Mouse (Mus musculus) adrenal gland, adult 2 months (tissue): ENCODE data around the gene Kcng4. TPM values are rescaled to one million over a fixed set of nuclear protein-coding genes. Genes with fewer than 3 reads are reported as not detected.

ENCODE experiments used
- DNase-seq: peaks from one replicate; pipeline ENCODE4 v3.0.0; 2021
- long read RNA-seq: library from polyadenylated mRNA; stranded (forward); transcript quantifications from one replicate; pipeline ENCODE4 v2.0.0, GENCODE M21; 2021
- polyA plus RNA-seq: library from polyadenylated mRNA; depleted of rRNA; stranded (reverse); fragments of >200 nt; gene quantifications from 2 replicates; pipeline ENCODE4 v1.2.3, GENCODE M21; 2012; rRNA removed
- total RNA-seq, 2 experiments: library from RNA; stranded (reverse); gene quantifications; 2 replicates each; pipeline ENCODE4 v1.2.3; 2021

Gene Kcng4
- total RNA-seq (under 1 TPM; 0.45 to 0.66 TPM), polyA plus RNA-seq (1.2 and 1.6 TPM in 2 replicates)
- long read RNA-seq, partial matches to known transcripts: 0 of 4 reads
- long read RNA-seq, other reads (novel, unspliced or antisense): 1 of 4 reads

DNA sequence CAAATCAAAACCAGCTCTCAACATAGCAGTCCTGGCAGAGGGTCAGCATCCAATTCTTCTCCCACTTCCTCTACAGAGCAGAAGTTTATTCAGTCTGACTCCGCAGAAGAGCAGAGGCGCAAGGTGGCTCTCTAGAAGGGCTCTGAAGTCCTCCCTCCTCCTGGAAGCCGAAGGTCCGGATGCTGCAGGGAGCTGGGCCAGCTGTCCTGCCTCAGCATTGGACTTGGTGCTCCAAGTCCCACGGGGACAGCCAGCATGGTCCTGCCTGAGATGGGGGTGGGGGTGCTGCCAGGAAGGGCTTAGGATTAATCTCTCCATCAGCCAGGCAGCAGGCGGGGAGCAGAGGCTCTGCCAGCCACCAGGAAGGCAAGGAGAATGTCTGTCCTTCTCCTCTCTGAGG, at the start of gene Kcng4:
Kcng4 (minus strand) TSS at position 303 of the 400 bp plus-strand sequence.
- DNase-seq: no peak

DNA sequence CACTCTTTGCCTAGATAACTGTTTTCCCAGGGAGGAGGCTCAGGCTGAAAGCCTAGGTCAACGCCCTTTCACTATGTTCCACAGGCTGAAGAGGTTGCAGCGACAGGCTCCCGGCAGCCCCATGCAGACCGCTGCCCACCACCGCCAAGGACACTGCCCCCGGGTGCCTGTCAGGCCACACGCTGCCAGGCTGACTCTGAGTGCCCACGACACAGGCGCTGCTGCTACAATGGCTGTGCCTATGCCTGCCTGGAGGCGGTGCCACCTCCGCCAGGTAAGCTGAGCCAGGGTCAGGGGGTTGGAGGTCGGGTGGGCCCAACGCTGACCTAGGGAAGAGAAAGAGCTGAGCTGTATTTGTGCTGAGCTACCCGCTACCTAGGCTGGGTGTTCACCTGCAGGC, 43.7 kb upstream of the Kcng4 start:
- DNase-seq: no peak

DNA sequence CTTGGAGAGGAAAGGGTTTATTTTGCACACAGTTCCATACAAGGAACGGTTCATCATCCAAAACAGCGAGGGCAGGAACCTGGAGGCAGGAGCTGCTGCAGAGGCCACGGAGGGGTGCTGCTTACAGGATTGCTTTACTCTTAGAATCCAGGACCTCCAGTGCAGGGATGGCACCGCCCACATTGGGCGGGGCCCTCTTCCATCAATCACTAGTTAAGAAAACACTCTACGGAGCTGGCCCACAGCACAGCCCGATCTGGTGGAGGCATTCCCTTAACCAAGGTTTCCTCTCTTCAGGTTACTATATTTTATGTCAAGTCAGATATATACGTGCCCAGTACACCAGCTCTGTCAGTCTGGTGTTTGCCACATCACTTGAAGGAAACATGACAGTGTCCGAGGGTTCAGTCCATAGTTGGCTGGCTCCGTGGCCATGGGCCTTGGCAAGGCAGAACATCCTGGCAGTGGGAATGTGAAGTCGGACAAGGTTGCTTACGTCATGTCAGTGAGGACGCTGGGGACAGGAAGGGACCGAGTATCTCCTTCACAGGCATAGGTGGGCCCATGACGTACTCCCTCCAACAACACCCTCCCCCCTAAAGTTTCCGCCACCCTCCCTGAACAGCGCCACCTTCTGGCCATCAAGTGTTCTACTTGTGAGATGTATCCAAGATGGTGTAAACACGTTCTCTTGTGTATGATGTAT, 42.8 kb upstream of the Kcng4 start:
- peak; percentile 80 for DNase-seq

DNA sequence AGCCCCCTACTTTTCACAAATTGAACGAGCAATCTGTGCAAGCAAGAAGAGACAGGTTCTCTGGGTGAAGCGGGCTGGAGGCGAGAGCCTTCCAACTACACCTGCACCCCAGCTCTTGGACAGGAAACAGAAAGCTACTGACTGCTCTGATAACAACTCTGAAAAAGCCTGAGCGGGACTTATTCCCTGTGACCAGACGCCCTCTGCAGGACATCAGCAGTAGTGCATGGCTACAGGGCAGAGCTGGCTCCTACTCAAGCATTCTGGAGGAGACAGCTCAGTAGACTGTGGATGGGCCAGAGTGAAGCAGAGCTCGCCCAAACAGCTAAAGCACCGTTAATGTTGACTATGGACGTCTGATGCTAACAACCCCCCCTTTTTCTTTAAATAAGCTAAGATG, 40.9 kb upstream of the Kcng4 start:
- DNase-seq: peak; percentile 92

DNA sequence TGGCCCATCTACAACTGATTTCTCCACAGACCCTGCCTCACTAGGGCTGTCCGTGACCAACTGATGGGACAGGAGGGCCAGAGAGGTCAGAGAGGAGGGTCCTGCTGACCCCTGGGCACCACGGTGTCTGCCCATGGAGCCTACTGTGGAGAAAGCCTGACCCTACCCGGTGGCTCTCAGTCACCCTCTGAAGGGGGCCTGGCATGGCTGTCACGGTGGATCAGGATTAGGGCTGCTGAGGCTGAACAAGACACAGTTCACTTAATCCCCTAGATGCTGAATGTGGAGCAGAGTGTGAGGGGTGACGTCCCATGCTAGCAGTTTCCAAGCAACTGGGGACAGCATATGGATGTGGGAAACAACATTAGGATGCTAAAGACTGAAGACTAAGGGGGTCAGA, 40.0 kb upstream of the Kcng4 start:
- no peak for DNase-seq

DNA sequence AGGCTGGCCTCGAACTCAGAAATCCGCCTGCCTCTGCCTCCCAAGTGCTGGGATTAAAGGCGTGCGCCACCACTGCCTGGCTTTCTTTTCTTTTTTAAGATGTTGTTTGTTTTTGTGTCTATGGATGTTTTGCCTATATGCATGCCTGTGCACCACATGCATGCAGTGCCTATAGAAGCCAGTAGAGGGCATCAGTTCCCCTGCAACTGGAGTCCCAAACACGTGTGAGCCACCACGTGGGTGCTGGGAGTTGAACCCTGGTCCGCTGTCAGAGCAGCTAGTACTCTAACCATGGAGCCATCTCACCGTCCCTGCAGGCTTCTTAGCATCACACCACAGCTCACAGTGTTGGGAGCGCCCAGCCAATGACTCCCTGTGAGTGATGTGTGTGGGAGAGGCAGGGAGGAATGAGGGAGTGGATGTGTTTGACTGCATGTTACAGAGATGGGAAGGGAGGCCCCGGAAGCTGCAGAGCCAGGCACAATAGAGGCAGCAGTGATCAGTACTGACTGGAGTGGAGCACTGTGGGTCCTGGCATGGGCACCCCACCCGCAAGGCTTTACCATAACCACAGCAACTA, 38.6 kb upstream of the Kcng4 start:
- no peak for DNase-seq

DNA sequence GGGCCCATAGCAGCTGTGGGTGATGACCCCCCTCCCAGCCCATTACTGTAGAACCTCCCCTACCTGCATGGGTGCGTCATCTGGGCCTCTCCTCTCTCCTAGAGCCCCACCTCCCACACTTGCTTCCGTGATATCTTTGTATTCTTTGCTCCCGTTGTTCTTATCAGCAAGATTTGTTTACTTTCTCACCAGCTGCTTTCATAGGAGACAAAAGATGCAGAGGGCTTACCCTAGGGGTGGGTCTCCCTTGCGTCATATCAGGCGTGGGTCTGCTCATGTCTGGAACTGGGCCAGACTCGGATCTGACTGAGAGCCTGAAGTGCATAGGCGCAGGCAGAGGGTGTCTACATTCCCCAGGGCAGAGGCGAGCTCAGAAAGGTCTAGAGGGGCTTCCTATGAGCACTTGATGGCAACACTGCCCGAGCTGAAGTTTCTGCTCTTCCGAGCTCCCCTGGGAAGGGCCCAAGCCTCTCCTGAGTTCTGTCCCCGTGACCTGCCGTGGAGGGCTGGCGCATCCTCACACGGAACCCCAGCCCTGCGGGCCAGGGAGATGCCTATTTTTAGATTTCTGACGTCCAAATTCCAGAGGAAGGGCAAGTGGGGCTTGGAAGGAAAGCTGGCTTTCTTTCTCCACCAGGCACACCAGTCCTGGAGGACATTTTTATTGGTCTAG, 35.1 kb upstream of the Kcng4 start:
- DNase-seq: peak; percentile 72

DNA sequence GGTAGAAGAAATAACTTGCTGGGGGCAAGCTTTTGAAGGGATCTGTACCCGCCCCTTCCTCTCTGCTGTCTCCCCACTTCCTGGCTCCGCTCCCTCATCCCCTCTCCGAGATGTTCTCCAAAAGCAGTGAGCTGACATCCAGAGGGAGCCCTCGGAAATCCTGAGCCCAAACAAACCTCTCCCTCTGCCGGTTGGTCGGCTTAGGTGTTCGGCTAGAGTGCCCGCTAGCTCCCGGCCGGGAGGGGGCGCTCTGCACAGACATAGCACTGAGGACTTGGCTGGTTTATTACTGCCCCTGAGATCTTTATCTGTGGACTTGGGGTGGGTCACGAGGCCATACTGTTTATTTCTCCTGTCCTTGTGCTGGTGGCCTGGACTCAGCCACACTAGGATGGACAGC, 33.8 kb upstream of the Kcng4 start:
- DNase-seq: no peak

DNA sequence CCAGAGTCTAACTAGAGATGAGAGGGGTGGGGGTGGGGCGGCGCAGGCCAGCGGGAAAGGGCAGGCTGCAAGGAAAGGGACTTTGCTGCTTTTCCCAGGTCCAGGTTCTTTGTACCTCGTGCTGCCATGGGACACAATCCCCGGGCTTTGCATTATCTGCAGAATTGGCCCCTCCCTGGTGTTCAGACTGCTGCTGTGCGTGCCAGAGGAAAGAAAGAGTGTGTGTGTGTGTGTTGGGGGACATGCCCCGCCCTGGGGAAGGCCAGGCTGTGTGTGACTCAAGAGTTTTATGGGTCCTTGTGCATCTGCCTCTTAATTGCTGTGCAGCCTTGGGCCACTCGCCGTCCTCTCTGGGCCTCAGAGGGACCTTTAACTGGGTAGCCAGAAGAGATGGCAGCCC, 33.0 kb upstream of the Kcng4 start:
- DNase-seq: no peak

DNA sequence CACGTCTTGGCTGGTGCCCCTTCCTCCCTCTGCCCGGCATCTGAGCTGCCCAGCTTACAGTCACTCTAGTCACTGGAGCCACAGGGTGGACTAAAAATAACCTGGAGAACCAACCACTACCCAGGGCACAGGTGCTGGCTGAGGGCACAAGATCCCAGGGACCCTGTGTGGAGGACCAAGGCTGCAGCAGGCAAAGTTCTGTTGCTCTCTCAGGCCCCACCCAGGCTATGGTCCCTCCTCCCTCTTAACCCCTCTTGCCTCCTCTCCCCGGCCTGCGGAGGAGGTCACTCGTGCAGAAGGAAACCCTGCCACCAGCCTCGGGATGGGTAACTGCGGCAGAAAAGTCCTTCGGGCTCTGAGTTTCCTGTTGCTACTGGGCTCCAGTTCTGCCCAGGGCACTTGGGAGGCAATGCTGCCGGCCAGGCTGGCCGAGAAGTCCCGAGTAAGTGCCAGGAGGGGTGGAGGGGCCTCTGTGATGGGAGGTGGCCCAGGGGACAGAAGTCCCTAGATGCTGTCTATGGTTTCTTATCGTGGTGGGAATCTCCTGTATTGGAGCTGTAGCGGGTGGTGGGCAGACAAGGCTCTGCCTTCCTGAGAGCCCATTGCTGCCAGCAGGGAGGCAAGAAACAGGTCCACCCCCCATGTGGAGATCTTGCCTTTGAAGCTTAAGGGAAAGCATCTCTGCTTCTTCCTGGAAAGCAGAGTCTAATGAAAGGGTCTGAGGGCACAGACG, 30.9 kb upstream of the Kcng4 start, which contains the start of gene Wfdc1:
Wfdc1 (plus strand) TSS at position 147 of the 733 bp plus-strand sequence.
- DNase-seq: peak; percentile 47

DNA sequence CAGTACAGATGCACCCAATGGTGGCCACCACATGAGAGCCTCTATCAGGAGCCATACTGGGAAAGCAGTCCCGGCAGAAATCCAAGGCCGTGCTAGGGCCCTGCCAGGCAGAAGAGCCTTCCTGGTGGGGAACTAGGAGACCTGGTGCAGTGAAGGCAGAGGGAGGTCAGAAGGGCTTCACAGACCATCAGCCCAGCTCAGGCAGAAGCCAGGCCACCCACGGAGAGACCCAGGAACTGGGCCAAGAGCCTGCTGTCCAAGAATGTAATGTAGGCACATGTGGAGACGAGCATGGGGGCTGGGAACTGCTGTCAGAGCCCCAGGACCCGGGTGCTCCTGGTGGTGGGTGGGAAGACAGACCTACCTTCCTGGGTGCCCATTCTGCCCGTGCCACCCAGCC, 29.8 kb upstream of the Kcng4 start:
- no peak for DNase-seq

DNA sequence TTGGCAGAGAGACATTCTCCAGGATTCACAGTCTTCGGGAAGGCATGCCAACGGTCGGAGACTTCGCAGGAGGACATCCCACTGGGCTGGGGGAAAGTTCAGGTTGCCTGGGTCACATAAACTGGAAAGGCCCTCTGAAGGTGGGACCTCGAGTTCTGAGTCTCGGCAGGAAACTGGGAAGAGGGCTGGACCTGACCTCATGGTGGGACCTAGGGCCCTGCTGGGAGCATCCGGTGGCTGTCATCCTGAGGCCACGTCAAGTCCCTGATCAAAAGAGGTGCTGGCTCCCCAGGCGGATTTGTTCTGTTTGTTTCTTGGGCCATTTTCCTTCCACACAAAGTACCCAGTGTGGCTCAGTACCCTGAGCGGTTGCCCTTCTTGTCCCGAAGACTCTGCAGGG, 28.0 kb upstream of the Kcng4 start:
- no peak for DNase-seq

DNA sequence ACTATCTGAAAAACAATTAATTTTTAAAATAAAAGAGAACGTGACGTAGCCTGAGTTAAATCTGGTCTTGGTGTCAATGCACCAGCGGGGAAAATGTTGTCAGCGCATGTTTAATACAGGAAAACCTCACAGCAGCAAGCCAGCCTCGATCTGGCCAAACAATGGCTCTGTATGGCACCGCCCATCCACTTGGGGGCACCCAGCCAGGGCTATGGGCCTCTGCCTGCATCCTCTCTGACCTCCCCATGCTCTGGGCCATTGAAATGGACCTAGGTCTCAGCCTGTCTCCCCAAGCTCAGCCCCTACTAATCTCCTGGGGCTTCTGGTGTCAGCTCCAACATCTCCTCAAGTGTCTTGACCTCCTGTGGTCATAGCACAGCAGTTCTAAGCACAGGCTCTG, 26.4 kb upstream of the Kcng4 start:
- DNase-seq: no peak

DNA sequence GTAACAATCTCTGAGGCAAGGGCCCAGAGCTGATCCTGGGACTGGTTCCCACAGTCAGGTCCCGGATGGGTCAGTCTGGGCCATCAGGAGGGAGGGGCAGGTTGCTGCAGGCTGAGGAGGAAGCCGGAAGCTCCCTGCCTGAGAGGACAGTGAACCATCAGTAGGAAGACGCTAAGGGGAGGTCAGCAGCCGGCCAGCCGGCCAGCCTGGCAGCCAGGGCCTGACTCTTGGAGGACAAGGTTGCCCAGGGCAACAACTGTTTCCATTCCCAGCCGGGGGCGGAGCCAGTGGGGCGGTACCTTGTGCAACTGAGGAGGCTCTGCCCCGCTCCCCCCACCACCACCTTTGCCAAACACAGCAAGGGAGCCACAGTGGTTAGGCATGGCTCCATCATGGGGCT, 25.6 kb upstream of the Kcng4 start:
- DNase-seq: peak; percentile 86

DNA sequence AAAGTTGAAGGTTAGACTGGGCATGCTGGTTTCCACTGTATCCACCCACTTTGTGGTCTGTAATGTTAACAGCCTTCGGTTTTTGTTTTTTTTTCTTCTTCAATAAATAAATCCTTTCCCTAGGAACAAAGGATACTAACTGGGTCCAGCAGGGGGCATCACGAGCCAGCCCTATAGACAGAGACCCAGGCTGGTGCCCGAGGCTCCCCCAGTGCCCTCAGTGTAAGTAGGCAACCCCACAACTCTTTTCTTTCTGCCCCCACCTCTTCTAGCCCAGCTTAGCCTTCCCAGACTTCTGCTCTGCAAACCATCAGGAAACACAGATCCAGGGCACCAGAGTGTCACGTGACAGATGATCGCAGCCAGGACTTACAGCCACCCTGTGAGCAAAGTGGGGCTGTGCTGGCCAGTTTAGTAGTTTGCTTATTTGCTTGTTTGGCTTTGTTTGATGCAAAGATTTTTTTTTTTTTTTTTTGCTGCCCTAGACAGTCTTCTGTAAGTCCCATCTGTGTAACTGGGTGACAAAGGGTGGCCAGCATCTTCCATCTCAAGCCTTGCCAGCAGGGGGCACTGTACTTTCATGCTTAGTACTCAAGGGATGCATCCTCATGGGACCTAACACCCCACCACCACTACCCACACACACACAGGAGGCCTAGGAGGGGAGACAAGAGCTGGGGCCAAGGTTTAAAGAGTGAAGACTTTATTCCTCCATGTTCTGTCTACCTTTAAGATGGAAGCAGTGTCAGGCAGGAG, 21.4 kb upstream of the Kcng4 start:
- DNase-seq: peak; percentile 47

DNA sequence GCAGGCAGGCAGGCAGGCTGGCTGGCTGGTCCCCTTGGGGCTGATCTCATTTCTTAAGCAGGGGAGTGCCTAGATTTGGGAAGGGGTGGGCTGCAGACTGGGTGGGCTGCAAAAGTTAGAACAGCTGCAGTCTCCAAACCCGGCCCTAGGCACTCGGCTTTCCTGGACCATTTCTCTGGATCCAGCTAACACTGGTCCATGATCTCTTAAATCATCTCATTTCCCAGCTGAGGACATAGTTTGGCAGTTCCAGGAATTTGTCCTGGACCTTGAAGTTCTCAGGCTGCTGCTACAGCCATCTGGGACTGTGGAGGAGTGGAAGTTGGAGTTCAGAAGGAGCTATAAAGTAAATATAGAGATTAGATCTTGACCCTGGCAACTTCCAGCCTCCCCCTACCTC, 15.8 kb upstream of the Kcng4 start:
- peak; percentile 51 for DNase-seq

DNA sequence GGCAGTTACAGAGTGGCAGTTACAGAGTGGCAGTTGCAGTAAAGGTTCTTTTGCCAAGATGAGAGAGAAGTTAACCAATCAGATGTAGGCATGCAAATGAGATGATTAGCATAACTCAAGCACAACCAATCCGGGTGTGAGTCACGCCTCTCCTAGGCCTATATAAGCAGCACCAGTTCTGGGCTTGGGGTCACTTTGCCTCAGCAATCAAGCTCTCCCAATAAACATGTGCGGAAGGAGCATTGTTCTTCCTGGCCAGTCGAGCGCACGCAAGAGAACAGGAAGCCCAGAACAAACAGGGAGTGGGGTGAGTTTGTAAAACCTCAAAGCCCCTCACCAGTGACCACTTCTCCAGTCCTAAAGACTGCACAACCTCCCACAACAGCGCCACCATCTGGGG, 11.4 kb upstream of the Kcng4 start:
- no peak for DNase-seq

DNA sequence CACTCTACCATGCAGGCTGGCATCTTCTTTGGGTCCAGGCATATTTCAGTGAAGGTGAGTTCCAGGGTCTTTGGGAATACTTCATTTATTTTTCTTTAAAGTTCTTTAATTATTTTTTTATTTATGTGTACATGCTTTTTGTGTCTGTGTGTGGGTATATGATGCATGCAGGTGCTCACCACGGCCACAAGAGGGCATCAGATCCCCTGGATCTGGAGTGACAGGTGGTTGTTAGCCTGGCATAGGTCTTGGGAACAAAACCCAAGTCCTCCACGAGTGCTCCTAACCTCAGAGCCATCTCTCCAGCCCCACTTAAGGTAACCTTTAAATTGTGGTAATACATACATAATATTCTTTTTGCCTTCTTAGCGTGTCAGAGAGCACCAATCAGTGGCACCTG, 10.7 kb upstream of the Kcng4 start:
- no peak for DNase-seq

DNA sequence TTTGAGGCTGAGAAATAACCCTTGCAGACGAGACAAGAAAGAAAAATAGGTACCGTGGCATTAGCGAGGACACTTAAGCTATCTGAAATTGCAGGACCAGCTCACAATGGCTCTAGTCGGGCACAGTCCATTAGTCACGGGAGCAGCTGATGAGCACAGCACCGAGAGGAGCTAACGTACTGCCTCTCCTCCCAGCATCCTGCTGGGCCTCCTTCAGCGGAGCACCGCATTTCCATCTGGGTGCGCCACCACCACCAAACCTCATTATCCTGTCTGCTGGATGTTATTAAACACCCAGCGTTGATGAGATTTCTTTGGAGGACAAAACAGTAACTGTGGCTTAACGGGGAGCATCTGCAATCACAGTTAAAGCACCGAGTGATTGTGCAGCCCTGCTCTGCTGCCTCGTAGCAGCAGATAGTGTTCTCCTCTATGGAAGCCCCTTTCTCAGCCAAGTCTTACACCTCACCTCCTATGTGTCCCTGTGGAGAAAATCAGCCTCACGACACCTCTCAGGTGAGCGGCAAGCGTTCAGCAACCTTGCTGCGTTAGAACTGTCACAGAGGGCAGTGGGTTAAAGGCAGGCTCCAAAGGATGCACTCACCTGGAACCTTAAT, 9.6 kb upstream of the Kcng4 start:
- DNase-seq: no peak

DNA sequence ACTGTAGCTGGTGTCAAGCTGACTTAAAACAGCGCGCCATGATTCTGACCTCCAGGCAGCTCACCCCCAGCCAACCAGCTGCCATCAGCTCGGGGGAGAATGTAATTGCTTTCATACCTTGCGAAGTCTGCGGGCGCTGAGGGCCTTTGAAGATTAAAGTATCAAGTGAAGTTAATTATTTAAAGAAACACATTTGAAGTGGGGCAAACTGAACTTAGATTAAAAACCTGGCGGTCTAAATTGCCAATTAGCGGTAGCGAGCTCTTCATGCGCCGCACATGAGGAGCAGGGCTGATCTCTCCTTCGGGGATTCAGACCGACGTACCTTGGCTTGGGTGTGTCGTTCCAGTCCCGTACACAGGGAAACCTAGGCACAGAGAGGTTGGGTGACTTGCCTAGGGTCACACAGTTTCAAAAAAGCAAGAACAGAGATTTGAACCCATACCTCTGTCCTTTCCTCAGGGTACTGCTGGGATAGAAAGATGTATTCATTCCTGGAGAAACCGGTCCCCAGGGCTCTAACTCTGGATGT, 9.0 kb upstream of the Kcng4 start:
- DNase-seq: no peak

DNA sequence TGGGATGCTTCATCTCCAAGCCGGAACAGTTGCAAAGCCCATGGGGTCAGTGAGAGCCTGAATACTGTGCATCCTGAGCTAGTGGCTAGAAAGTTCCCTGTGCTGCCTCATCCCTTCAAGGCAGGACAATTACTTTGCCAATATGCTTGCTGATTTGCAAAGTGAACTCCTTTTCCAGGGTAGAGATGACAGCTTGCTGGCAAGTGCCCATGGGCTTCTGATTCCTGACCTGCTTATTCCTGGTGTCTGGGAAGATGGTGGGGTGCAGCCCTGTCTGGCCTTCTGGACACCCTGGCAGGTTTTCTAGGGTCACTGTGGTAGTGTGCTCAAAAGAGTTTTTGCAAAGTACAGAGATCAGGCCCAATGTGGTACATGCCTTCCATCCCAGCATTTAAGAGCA, 7.5 kb upstream of the Kcng4 start:
- no peak for DNase-seq
